Mouse (Mus musculus): ENCODE measurements around the gene AL732309.1. TPM values are rescaled to one million over a fixed set of nuclear protein-coding genes. Genes with fewer than 3 reads are reported as not detected.

Gene AL732309.1
- 2.2 and 3.4 TPM in 2 replicates for total RNA-seq (2014; rRNA removed)
- polyA plus RNA-seq (2012; rRNA removed) = 4.0 and 7.3 TPM in 2 replicates

- Histone ChIP-seq H3K4me3 (ENCODE audit: insufficient read depth, low read depth, low read length) (no peak within 1 kb of the TSS), H3K27ac (replicated peaks; ENCODE audit: insufficient read depth, low read depth, low read length) (no peak within 1 kb of the TSS)
Observed at GRCm38 (mm10) chr2:25246183-25247072, at the start of gene AL732309.1. Gene AL732309.1, minus strand, starts transcription at chr2:25246863.

GRCm38 (mm10) chr2:25293706-25294105, 47.0 kb upstream of the AL732309.1 start:
- Histone ChIP-seq H3K4me3 (ENCODE audit: insufficient read depth, low read depth, low read length) (no peak overlapping the region), H3K9ac (ENCODE audit: low read depth, low read length) (no peak overlapping the region), H3K27me3 (ENCODE audit: control insufficient read depth, insufficient read depth, low read length) (peaks cover 9% of the 10 kb centered on the region; the same call in 1 of the 2 replicates), H3K36me3 (ENCODE audit: control insufficient read depth, insufficient read depth, low read length) (no peaks in the 10 kb centered on the region), H3K27ac (replicated peaks; ENCODE audit: insufficient read depth, low read depth, low read length) (no peak overlapping the region), H3K4me1 (ENCODE audit: control insufficient read depth, insufficient read depth, low read length) (peaks cover 3% of the 10 kb centered on the region; the same call in 1 of the 2 replicates), H3K79me2 (ENCODE audit: control insufficient read depth, insufficient read depth, low read length) (no peaks in the 10 kb centered on the region)
- DNase-seq (ENCODE audit: extremely low read depth, low read depth, low spot score) = no peak
- TF ChIP-seq CTCF (IDR thresholded peaks at IDR 0.05; ENCODE audit: low read depth, low read length) (no peak), POLR2A (IDR thresholded peaks at IDR 0.05; ENCODE audit: extremely low read depth, insufficient read depth, low read length) (no peak)
- 74% methylated on average over 9 of the region's 9 CpGs for WGBS

More at GRCm38 (mm10) chr2:25246183-25247072, at the start of gene AL732309.1:
- no peaks in the 10 kb centered on the region for H3K4me1 ChIP-seq (ENCODE audit: control insufficient read depth, insufficient read depth, low read length)
- WGBS = 85% methylated on average over 10 of the region's 10 CpGs
- DNase-seq (ENCODE audit: extremely low read depth, low read depth, low spot score) = no peak
- peaks cover 3% of the 10 kb centered on the region for H3K36me3 ChIP-seq (ENCODE audit: control insufficient read depth, insufficient read depth, low read length)
- no peak within 1 kb of the TSS for H3K9ac ChIP-seq (ENCODE audit: low read depth, low read length)
- 0 out of 2 replicates have a peak, but pooled peaks cover 5% of the 10 kb centered on the region for H3K27me3 ChIP-seq (ENCODE audit: control insufficient read depth, insufficient read depth, low read length)
- TF ChIP-seq CTCF (IDR thresholded peaks at IDR 0.05; ENCODE audit: low read depth, low read length) (no peak), POLR2A (IDR thresholded peaks at IDR 0.05; ENCODE audit: extremely low read depth, insufficient read depth, low read length) (no peak)
- no peaks in the 10 kb centered on the region; the same call in 1 of the 2 replicates for H3K79me2 ChIP-seq (ENCODE audit: control insufficient read depth, insufficient read depth, low read length)

GRCm38 (mm10) chr2:25292856-25293255, 46.2 kb upstream of the AL732309.1 start:
- H3K4me1 ChIP-seq (ENCODE audit: control insufficient read depth, insufficient read depth, low read length) = peaks cover 3% of the 10 kb centered on the region; the same call in 1 of the 2 replicates
- no peaks in the 10 kb centered on the region for H3K79me2 ChIP-seq (ENCODE audit: control insufficient read depth, insufficient read depth, low read length)
- H3K4me3 ChIP-seq (ENCODE audit: insufficient read depth, low read depth, low read length) = no peak overlapping the region
- no peak overlapping the region for H3K9ac ChIP-seq (ENCODE audit: low read depth, low read length)
- peaks cover 9% of the 10 kb centered on the region; the same call in 1 of the 2 replicates for H3K27me3 ChIP-seq (ENCODE audit: control insufficient read depth, insufficient read depth, low read length)
- no peak overlapping the region for H3K27ac ChIP-seq (replicated peaks; ENCODE audit: insufficient read depth, low read depth, low read length)
- peak; percentile 9 for DNase-seq (ENCODE audit: extremely low read depth, low read depth, low spot score)
- WGBS = 7% methylated on average over 1 of the region's 1 CpGs
- TF ChIP-seq CTCF (IDR thresholded peaks at IDR 0.05; ENCODE audit: low read depth, low read length) (peak; percentile 88), POLR2A (IDR thresholded peaks at IDR 0.05; ENCODE audit: extremely low read depth, insufficient read depth, low read length) (no peak)
- no peaks in the 10 kb centered on the region for H3K36me3 ChIP-seq (ENCODE audit: control insufficient read depth, insufficient read depth, low read length)

GRCm38 (mm10) chr2:25292054-25292544, 45.4 kb upstream of the AL732309.1 start:
- WGBS = 4% methylated on average over 43 of the region's 43 CpGs
- no peak for DNase-seq (ENCODE audit: extremely low read depth, low read depth, low spot score)
- H3K79me2 ChIP-seq (ENCODE audit: control insufficient read depth, insufficient read depth, low read length) = no peaks in the 10 kb centered on the region
- peaks cover 9% of the 10 kb centered on the region; the same call in 1 of the 2 replicates for H3K27me3 ChIP-seq (ENCODE audit: control insufficient read depth, insufficient read depth, low read length)
- H3K27ac ChIP-seq (replicated peaks; ENCODE audit: insufficient read depth, low read depth, low read length) = no peak overlapping the region
- TF ChIP-seq CTCF (IDR thresholded peaks at IDR 0.05; ENCODE audit: low read depth, low read length) (no peak), POLR2A (IDR thresholded peaks at IDR 0.05; ENCODE audit: extremely low read depth, insufficient read depth, low read length) (no peak)
- no peaks in the 10 kb centered on the region for H3K36me3 ChIP-seq (ENCODE audit: control insufficient read depth, insufficient read depth, low read length)
- H3K9ac ChIP-seq (ENCODE audit: low read depth, low read length) = no peak overlapping the region
- H3K4me1 ChIP-seq (ENCODE audit: control insufficient read depth, insufficient read depth, low read length) = peaks cover 3% of the 10 kb centered on the region; the same call in 1 of the 2 replicates
- H3K4me3 ChIP-seq (ENCODE audit: insufficient read depth, low read depth, low read length) = peak overlapping the region; percentile 13; the same call in 1 of the 2 replicates

- no peak for TF ChIP-seq CTCF (IDR thresholded peaks at IDR 0.05; ENCODE audit: low read depth, low read length)
- TF ChIP-seq POLR2A (IDR thresholded peaks at IDR 0.05; ENCODE audit: extremely low read depth, insufficient read depth, low read length) = no peak
- H3K27me3 ChIP-seq (ENCODE audit: control insufficient read depth, insufficient read depth, low read length) = peaks cover 9% of the 10 kb centered on the region; the same call in 1 of the 2 replicates
- no peak for DNase-seq (ENCODE audit: extremely low read depth, low read depth, low spot score)
Observed at GRCm38 (mm10) chr2:25291184-25292053, 44.8 kb upstream of the AL732309.1 start.

More at GRCm38 (mm10) chr2:25291184-25292053, 44.8 kb upstream of the AL732309.1 start:
- WGBS = 13% methylated on average over 32 of the region's 32 CpGs
- Histone ChIP-seq H3K36me3 (ENCODE audit: control insufficient read depth, insufficient read depth, low read length) (no peaks in the 10 kb centered on the region), H3K4me3 (ENCODE audit: insufficient read depth, low read depth, low read length) (no peak overlapping the region; the same call in 1 of the 2 replicates), H3K9ac (ENCODE audit: low read depth, low read length) (no peak overlapping the region), H3K4me1 (ENCODE audit: control insufficient read depth, insufficient read depth, low read length) (peaks cover 3% of the 10 kb centered on the region; the same call in 1 of the 2 replicates), H3K27ac (replicated peaks; ENCODE audit: insufficient read depth, low read depth, low read length) (no peak overlapping the region), H3K79me2 (ENCODE audit: control insufficient read depth, insufficient read depth, low read length) (no peaks in the 10 kb centered on the region)
